Mouse (Mus musculus) hindbrain, embryonic 15.5 days (tissue): ENCODE data around the gene Atoh8. TPM values are rescaled to one million over a fixed set of nuclear protein-coding genes. Genes with fewer than 3 reads are reported as not detected.

ENCODE experiments used
- ATAC-seq: fragments of 200-750 bp; cut with Nextera tagmentation; 2 replicates; pipeline ENCODE4 v1.8.0; 2017; ENCODE audit warnings: low read depth, moderate number of reproducible peaks, moderate TSS enrichment; ENCODE audit not compliant: low FRiP score
- H3K27ac ChIP-seq: fragments of 300-500 bp; sonication (generic); replicated peaks from 2 replicates; pipeline ENCODE4 v1.5.1; 2015; ENCODE audit warnings: mild to moderate bottlenecking, inconsistent platforms
- H3K27me3 ChIP-seq: fragments of 300-500 bp; sonication (generic); 2 replicates; pipeline ENCODE4 v1.6.1; 2015; ENCODE audit warnings: control low read depth, inconsistent platforms
- H3K36me3 ChIP-seq: fragments of 300-500 bp; sonication (generic); 2 replicates; pipeline ENCODE4 v1.6.1; 2015; ENCODE audit warnings: control low read depth, inconsistent platforms
- H3K4me1 ChIP-seq: fragments of 300-500 bp; sonication (generic); replicated peaks from 2 replicates; pipeline ENCODE4 v1.6.1; 2015; ENCODE audit warnings: control low read depth, inconsistent platforms
- H3K4me2 ChIP-seq: fragments of 300-500 bp; sonication (generic); 2 replicates; pipeline ENCODE4 v1.6.1; 2015; ENCODE audit warnings: moderate library complexity, mild to moderate bottlenecking, inconsistent platforms
- H3K4me3 ChIP-seq: fragments of 300-500 bp; sonication (generic); 2 replicates; pipeline ENCODE4 v1.5.1; 2015; ENCODE audit warnings: mild to moderate bottlenecking, inconsistent platforms
- H3K9ac ChIP-seq: fragments of 300-500 bp; sonication (generic); 2 replicates; pipeline ENCODE4 v1.6.1; 2015; ENCODE audit warnings: inconsistent platforms
- H3K9me3 ChIP-seq: fragments of 300-500 bp; sonication (generic); 2 replicates; pipeline ENCODE4 v1.6.1; 2016; ENCODE audit warnings: control low read depth, inconsistent platforms
- WGBS: fragments of 180-500 bp; shearing (Covaris S2); methylation state at CpG from one replicate; pipeline ENCODE4 v1.1.7; 2015; 5-methylcytosine and 5-hydroxymethylcytosine counted together
- polyA plus RNA-seq: library from polyadenylated mRNA; unstranded; fragments of >200 nt; fragmentation: Nextera tagmentation; extraction: Ambion mirVana; gene quantifications from 2 replicates; pipeline ENCODE4 v1.2.1, GENCODE M21; 2015

Atoh8 gene
- polyA plus RNA-seq, 1 experiment from 2014 or later: 4.2 TPM

DNA sequence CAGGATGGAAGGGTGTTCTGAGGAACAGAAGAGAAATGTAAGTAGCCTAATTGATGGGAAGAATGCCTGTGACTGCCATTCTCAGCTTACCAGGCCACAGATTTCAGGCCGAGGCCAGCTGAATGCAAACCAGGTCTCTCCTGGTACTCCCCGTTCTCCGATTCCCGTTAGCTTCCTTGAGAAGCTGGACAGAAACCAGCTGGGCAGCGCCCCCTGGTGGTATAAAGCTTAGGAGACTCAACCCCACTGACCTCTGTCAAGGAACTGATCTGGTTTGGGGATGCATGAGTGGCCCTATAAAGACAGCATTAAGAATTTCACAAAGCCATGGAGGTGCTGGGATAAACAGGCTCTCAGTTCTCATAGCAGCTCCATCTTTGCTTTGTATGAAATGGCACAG is 1.7 kb upstream of the Atoh8 start:
- Histone ChIP-seq H3K27me3 (peaks cover 44% of the 10 kb centered on the region), H3K9me3 (no peaks in the 10 kb centered on the region), H3K4me3 (no peak overlapping the region), H3K36me3 (no peaks in the 10 kb centered on the region), H3K4me1 (peaks cover 46% of the 10 kb centered on the region), H3K9ac (no peak overlapping the region), H3K4me2 (no peak overlapping the region), H3K27ac (no peak overlapping the region)
- no peak for ATAC-seq
- WGBS: 0% methylated on average over 5 of the region's 5 CpGs

DNA sequence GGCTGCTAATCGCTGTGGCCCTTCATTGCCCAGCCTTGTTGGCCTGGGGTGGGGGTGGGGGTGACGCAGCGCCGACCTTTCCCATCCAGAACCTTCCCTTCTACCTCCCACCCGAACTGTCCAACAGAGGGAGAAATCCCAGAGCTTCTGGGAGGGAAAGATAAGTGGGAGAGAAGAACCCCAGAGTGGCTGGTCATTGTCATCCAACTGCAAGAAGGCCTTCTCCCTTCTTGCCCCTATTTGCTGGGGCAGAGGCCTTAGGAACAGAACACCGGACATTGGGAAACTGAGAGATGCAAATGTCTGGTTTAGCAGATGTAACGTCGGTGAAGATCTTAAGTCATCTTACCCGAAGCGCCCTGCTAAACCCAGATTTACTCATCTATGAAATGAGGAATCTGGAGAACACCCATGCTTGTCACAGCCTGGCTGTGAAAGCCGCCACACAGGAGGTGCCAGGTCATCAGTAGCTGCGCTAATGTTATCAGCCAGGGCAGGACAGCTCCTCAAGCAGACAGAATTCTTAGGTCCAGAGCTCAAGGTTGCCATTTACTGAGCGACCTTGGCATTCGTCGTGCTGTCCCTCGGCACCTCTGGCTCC is 530 bp upstream of the Atoh8 start:
- Histone ChIP-seq H3K9ac (peak overlapping the region; percentile 49; the same call in 1 of the 2 replicates), H3K9me3 (no peaks in the 10 kb centered on the region), H3K4me3 (peak overlapping the region; percentile 57), H3K4me2 (peak overlapping the region; percentile 100), H3K27me3 (peaks cover 49% of the 10 kb centered on the region), H3K27ac (peak overlapping the region; percentile 54; the same call in 1 of the 2 replicates), H3K4me1 (peaks cover 42% of the 10 kb centered on the region), H3K36me3 (no peaks in the 10 kb centered on the region)
- WGBS: 26% methylated on average over 16 of the region's 16 CpGs
- ATAC-seq: no peak

DNA sequence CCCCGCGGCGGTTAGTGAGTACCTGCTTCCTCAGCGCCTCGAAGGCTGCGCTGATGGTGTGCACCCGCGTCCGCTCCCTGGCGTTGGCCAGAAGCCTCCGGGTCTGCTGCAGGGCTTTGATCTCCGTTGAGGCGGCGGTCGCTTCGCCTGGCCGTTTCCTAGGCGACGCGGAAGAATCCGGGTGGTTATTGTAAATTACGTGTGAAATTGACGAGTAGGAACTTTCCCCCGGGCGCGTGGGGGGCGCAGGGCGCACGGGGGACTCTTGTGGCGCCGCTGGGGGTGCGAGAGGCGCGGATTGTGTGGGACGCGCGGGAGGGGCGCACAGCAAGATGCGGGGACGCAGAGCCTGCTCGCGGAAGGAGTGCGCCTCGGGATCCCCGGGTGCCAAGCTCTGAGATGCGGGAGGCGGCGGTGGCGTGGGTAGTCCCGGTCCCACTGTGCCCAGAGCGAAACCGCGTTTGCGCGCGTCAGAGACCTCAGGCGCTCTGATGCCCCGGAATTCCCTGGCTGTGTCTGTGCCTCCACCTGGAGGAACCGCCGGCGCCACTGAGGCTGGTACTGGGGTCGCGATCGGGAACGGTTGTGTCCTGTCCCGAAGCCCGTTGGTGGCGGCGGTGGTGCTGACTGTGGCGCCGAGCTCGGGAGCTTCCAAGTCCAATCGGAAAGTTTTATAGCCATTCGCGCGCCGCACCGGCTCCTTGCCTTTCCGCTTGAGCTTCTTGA is 842 bp downstream of the Atoh8 start:
- H3K4me2 ChIP-seq: peak overlapping the region; percentile 100
- peak overlapping the region; percentile 57 for H3K4me3 ChIP-seq
- H3K4me1 ChIP-seq: peaks cover 46% of the 10 kb centered on the region
- H3K9ac ChIP-seq: peak overlapping the region; percentile 49
- no peaks in the 10 kb centered on the region for H3K36me3 ChIP-seq
- ATAC-seq: 0 out of 2 replicates have a peak, but pooled peaks have one; percentile 4
- peak overlapping the region; percentile 54 for H3K27ac ChIP-seq
- peaks cover 55% of the 10 kb centered on the region for H3K27me3 ChIP-seq
- H3K9me3 ChIP-seq: no peaks in the 10 kb centered on the region
- under 1% methylated on average over 79 of the region's 79 CpGs for WGBS

DNA sequence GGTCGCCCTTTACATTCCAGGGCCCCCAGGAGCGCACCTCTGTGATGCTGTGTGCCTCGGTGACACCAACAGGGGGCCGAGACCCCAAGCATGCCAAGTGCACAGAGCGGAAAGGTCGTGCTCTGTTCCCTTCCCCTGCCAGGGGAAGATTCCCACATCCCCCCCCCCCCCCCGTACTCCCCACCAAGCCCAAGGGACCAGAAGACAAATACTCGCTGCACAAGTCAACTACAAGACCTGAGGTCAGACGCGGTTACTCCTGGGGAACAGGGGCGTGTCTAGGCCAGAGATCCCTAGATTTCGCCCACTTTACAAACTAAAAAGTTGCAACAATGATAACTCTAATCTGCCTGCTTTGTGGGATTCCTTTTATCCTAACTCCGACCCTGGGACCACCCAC is 1.4 kb downstream of the Atoh8 start:
- WGBS: under 1% methylated on average over 13 of the region's 13 CpGs
- no peak overlapping the region for H3K27ac ChIP-seq
- peak overlapping the region; percentile 57 for H3K4me3 ChIP-seq
- peaks cover 46% of the 10 kb centered on the region for H3K4me1 ChIP-seq
- H3K36me3 ChIP-seq: no peaks in the 10 kb centered on the region
- no peaks in the 10 kb centered on the region for H3K9me3 ChIP-seq
- peak overlapping the region; percentile 100 for H3K4me2 ChIP-seq
- H3K9ac ChIP-seq: peak overlapping the region; percentile 49
- ATAC-seq: no peak
- peaks cover 58% of the 10 kb centered on the region for H3K27me3 ChIP-seq

DNA sequence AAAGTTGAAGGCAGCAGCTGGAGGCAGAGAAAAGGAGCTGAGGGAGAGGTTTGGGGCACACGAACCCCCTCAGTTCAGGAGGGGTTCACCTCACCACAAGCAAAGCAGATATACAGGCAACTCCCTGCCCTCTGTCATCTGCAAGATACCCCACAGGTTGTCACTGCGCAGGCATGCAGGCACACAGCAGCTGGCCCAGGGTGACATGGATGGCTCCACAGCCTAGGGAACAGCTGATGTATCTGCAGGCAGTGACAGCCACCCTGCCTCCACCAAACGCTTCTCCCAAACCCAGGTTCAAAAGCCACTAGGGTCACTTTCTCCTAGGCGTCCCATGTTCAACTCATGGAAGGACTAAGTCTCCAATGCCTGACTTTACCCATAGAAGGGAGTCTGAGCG is 2.5 kb downstream of the Atoh8 start:
- Histone ChIP-seq H3K4me1 (peaks cover 46% of the 10 kb centered on the region), H3K27ac (no peak overlapping the region), H3K27me3 (peaks cover 53% of the 10 kb centered on the region), H3K9me3 (no peaks in the 10 kb centered on the region), H3K4me2 (peak overlapping the region; percentile 100), H3K36me3 (no peaks in the 10 kb centered on the region), H3K9ac (no peak overlapping the region), H3K4me3 (peak overlapping the region; percentile 57; the same call in 1 of the 2 replicates)
- ATAC-seq: no peak
- WGBS: 55% methylated on average over 5 of the region's 5 CpGs

DNA sequence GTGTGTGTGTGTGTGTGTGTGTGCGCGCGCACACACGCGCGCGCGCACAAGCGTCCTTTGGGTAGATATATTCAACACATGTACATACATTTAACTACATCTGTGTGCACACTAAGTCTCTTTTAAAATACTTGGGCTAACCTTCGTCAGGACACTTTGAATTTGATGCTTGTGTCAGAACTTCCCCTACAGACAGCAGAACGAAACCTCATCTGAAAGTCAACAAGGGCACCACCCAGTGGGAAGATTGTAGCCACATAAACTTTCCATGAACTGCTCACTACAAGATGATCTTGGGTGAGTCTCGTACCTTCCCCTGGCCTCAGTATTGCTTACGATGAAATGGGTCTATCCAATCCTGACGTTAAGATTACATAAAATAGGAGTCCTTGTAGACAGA is 3.0 kb downstream of the Atoh8 start:
- Histone ChIP-seq H3K36me3 (no peaks in the 10 kb centered on the region), H3K9ac (no peak overlapping the region), H3K4me2 (peak overlapping the region; percentile 100; the same call in 1 of the 2 replicates), H3K27me3 (peaks cover 49% of the 10 kb centered on the region), H3K27ac (no peak overlapping the region), H3K9me3 (no peaks in the 10 kb centered on the region), H3K4me3 (no peak overlapping the region), H3K4me1 (peaks cover 46% of the 10 kb centered on the region)
- ATAC-seq: no peak
- WGBS: 92% methylated on average over 14 of the region's 14 CpGs

DNA sequence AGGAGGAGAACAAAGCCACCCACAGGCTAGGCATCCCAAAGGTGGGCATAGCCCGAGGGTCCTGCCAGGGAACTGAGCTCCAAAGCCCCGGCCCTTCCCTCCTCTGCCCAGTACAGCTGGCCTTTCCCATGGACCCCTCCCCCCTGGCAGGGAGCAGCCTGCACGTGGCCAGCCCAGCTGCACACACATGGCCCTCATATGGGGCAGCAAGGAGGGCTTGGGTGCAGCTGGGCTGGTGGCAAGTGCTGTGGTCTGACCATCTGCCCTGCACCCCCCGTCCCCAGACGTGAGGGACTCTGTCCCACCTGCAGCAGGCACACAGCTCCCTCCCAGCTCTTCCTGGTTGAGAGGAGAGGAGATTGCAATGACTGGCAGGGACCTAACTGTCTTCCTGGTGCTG is 4.5 kb downstream of the Atoh8 start:
- no peak overlapping the region for H3K27ac ChIP-seq
- H3K36me3 ChIP-seq: no peaks in the 10 kb centered on the region
- peaks cover 39% of the 10 kb centered on the region for H3K4me1 ChIP-seq
- peak; percentile 51; the same call in 1 of the 2 replicates for ATAC-seq
- no peak overlapping the region for H3K9ac ChIP-seq
- 13% methylated on average over 5 of the region's 5 CpGs for WGBS
- no peak overlapping the region for H3K4me3 ChIP-seq
- H3K9me3 ChIP-seq: no peaks in the 10 kb centered on the region
- H3K27me3 ChIP-seq: peaks cover 37% of the 10 kb centered on the region
- H3K4me2 ChIP-seq: peak overlapping the region; percentile 7; the same call in 1 of the 2 replicates

DNA sequence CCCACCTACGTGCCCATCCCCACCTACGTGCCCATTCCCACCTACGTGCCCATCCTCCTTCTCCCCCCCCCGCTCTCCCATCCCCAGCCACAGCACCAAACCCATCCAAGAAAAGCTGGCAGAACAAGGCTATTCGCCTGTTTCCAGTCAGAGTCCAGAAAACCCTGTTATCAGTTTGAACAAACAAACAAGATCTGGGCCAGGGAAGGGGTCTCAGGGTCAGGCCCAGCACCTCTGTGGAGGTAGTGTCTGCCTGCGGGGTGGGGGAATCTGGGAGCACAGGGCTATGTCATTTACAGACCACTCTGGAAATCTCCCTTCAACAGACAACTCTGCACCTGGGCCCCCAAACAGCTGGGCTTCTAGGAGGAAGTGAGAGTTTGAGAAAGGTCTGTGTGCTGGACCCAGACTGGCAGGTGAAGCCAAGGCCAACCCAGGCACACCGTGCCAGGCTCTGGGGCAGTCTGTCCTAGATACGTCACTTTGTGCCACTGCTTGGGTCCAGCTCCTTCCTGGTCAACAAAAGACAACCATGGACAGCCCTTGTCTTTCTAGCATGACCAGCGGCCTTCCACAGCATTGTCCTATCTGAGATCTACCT is 7.6 kb downstream of the Atoh8 start:
- H3K9ac ChIP-seq: no peak overlapping the region
- H3K9me3 ChIP-seq: no peaks in the 10 kb centered on the region
- H3K4me1 ChIP-seq: peaks cover 17% of the 10 kb centered on the region
- WGBS: 90% methylated on average over 9 of the region's 9 CpGs
- no peak for ATAC-seq
- H3K4me2 ChIP-seq: no peak overlapping the region
- H3K36me3 ChIP-seq: no peaks in the 10 kb centered on the region
- no peak overlapping the region for H3K4me3 ChIP-seq
- no peak overlapping the region for H3K27ac ChIP-seq
- H3K27me3 ChIP-seq: peaks cover 37% of the 10 kb centered on the region

DNA sequence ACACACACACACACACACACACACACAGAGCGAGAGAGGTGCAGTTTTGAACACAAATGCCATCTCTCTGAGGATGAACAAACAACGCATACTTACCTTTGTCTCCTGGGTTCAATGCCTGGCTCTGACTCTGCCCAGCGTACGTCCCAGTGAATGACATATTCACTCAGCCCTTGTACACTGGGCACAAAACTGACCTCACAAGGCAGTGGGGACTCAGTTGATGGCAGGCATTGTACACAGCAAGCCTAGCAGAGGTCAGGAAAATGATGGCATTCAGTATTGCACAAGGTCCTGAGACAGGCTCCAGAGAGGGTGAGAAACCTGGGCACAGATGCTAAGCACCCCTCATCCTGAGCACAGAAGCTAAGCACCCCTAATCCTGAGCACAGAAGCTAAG is 8.4 kb downstream of the Atoh8 start:
- H3K4me3 ChIP-seq: no peak overlapping the region
- H3K27me3 ChIP-seq: peaks cover 31% of the 10 kb centered on the region
- no peaks in the 10 kb centered on the region for H3K36me3 ChIP-seq
- no peaks in the 10 kb centered on the region for H3K9me3 ChIP-seq
- 87% methylated on average over 4 of the region's 4 CpGs for WGBS
- ATAC-seq: no peak
- H3K4me2 ChIP-seq: no peak overlapping the region
- no peak overlapping the region for H3K27ac ChIP-seq
- H3K4me1 ChIP-seq: peaks cover 24% of the 10 kb centered on the region
- no peak overlapping the region for H3K9ac ChIP-seq

DNA sequence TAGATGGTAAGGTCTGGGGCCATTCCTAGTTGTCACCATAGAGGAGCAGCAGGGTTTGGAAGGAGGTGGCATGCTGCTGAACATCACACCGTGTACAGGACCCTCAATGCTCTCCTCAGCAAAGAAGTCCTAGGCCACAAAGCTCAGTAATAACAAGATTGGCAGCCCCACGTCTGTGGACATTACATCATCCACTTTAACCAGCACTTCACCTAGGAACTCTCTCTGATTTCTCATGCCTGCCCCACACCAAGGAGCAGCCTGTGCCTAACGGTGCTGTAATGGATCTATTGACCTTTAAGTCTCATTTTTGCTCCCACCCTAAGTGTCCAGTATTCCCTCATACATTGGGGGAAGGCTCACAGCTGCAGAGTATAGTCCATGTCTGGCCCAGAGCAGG is 9.7 kb downstream of the Atoh8 start:
- H3K4me3 ChIP-seq: no peak overlapping the region

DNA sequence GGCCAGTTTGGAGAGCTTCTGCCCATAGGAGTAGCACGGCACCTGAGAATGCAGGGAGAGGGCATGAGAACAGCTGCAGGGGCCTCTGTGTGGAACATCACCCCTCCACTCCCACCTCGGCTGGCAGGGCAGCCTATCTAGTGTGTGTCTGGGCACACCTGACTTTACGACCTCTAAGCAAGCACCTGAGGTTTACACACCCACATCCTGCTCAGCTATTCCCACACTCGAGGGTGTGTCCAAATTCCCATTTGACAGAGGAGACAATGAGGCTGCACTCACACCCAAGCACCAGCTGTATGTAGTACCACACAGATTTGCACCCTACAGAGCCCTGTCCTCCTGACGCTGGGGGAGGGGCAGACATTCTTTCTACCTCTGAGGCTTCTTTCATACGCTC is 11.5 kb downstream of the Atoh8 start:
- Histone ChIP-seq H3K4me3 (no peak overlapping the region), H3K27me3 (peaks cover 17% of the 10 kb centered on the region)
- 63% methylated on average over 6 of the region's 6 CpGs for WGBS

More for the DNA sequence above, 9.7 kb downstream of the Atoh8 start:
- no peaks in the 10 kb centered on the region for H3K9me3 ChIP-seq
- no peak overlapping the region for H3K4me2 ChIP-seq
- WGBS: 88% methylated on average over 3 of the region's 3 CpGs
- no peaks in the 10 kb centered on the region for H3K36me3 ChIP-seq
- H3K27me3 ChIP-seq: peaks cover 26% of the 10 kb centered on the region
- no peak overlapping the region for H3K9ac ChIP-seq
- no peak for ATAC-seq
- H3K27ac ChIP-seq: no peak overlapping the region
- peaks cover 24% of the 10 kb centered on the region for H3K4me1 ChIP-seq

DNA sequence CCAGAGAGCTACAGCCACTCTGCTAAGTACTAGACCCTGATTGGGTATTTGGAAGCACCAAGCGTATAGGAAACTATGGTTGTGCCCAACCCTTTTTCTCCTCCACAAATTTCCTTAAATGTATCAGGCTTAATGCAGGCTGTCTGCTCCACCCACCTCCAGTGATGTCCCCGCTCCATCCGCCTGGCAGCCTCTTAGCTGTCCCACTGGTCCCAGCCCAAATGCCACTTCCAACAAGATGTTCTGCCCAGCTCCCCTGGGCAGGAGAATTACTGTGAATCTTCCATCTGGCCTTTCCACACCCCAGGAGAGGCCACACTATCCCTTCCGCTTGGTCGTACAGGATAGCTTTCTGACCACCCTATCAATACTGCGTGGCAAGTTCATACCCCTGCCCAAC is 12.5 kb downstream of the Atoh8 start:
- H3K36me3 ChIP-seq: no peaks in the 10 kb centered on the region
- H3K27ac ChIP-seq: no peak overlapping the region
- H3K27me3 ChIP-seq: peaks cover 17% of the 10 kb centered on the region
- peaks cover 40% of the 10 kb centered on the region for H3K4me1 ChIP-seq
- no peak overlapping the region for H3K4me3 ChIP-seq
- WGBS: 56% methylated on average over 6 of the region's 6 CpGs
- no peak overlapping the region for H3K4me2 ChIP-seq
- no peak overlapping the region for H3K9ac ChIP-seq
- no peak for ATAC-seq
- H3K9me3 ChIP-seq: no peaks in the 10 kb centered on the region

More for the DNA sequence above, 11.5 kb downstream of the Atoh8 start:
- Histone ChIP-seq H3K9me3 (no peaks in the 10 kb centered on the region), H3K36me3 (no peaks in the 10 kb centered on the region), H3K4me2 (no peak overlapping the region), H3K27ac (no peak overlapping the region), H3K4me1 (peaks cover 33% of the 10 kb centered on the region), H3K9ac (no peak overlapping the region)
- ATAC-seq: no peak
